Mouse (Mus musculus): Measurements from ENCODE around the gene Ccdc73. TPM values are rescaled to one million over a fixed set of nuclear protein-coding genes. Genes with fewer than 3 reads are reported as not detected.

Ccdc73 gene
- polyA plus RNA-seq (2012; rRNA removed) = 0.74 and 2.1 TPM in 2 replicates

DNA sequence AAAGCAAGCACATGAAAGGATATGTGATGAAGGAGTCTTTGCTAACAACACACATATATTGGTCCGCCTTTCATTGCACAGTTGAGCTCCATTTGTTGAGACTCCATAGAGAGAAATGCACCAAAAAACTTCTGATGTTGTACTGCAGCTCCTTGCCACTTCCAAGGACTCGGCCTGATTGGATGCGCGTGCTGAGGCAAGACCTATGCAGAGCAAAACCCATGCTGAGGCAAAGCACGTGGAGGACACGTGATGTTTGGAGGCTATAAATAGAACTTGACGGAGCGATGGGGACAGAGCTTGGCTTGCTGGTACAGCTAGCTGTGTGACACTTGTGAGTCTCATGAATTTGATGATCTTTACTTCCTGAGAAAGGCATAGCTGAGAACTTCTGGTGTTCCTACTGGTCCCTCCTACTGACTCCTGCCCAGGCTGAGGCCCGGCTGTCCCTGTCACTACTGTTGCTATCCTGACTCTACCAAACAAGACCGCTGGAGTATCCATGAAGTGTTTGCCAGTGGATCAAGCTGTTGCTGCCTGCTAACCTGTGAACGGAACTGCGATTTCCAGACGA, at the start of gene Ccdc73:
Gene Ccdc73, plus strand, starts transcription at position 524 of the 574 bp plus-strand sequence.

DNA sequence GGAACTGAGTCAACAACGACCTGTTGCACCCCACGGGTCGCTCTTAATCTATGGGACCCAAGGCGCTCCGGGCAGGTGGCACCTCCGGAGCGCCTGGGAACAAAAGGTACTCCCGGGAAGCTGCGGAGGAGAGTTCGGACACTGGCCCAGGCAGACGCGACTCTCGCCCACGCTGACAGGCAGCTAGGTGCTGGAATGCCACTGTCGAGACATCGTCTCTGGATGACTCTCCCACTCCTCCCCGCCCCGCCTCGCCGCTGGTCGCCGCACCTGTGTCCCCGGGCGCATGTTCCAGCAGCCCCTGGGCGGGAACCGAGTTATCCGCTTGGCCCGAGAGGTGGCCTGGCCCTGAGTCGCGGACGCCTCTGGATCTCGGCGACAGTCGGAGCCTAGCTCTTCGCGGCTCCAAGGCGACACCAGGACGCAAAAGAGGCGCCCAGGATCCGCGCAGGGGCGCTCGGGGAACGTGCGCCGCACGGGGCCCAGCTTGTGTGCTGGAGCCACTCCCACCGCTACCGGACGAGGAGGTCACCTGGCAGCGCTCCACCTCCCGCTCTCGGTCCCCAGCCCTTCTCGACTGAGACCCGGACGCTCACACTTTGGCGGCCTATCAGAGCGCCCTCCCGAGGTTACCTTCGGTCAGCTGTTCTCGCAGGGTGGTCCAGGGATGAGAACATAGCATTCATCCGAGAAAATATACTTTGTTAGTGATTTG, 18.2 kb upstream of the Ccdc73 start, which contains the start of gene Prrg4:
Gene Prrg4, minus strand, starts transcription at position 601 of the 715 bp plus-strand sequence.

DNA sequence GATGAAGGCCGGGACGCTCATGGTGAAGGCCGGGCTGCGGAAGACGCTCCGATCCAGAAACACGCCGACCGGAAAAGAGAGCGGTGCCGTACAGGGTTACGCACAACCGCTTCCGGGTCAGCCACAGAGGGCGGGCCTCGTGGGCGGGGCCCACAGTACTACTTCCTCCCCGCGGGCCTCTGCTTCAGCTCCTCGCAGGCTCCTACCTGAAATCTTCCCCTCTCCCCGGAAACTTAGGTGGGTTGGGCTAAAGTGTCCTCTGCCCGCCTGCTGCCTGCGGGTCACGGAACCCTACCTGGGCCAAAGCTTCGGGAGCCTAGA, 149.3 kb downstream of the Ccdc73 start, which contains the start of gene Eif3m:
Gene Eif3m, minus strand, starts transcription at position 114 of the 321 bp plus-strand sequence.

Other genes with a start within 250 kb of the Ccdc73 start
- gene Tcp11l1, start 155.6 kb upstream of the Ccdc73 start, polyA plus RNA-seq (2012; rRNA removed) = 2.5 and 3.4 TPM in 2 replicates
- gene Pin1rt1, start 151.4 kb upstream of the Ccdc73 start, polyA plus RNA-seq (2012; rRNA removed) = not detected in 2 replicates
- gene Depdc7, start 124.9 kb upstream of the Ccdc73 start, polyA plus RNA-seq (2012; rRNA removed) = 6.1 and 7.6 TPM in 2 replicates
- 2.8 and 3.2 TPM in 2 replicates for gene Qser1, start 51.0 kb upstream of the Ccdc73 start, polyA plus RNA-seq (2012; rRNA removed)
- gene Prrg4, start 17.9 kb upstream of the Ccdc73 start, polyA plus RNA-seq (2012; rRNA removed) = 0.06 and 0.15 TPM in 2 replicates
- gene Eif3m, start 149.3 kb downstream of the Ccdc73 start, polyA plus RNA-seq (2012; rRNA removed) = 90.4 and 107 TPM in 2 replicates
- gene Gm11060, start 224.2 kb downstream of the Ccdc73 start, polyA plus RNA-seq (2012; rRNA removed) = not detected in 2 replicates

All from liver, embryonic 14 days (tissue).